Comparison of ENCODE assay signal across 8 mouse cellular contexts in the genomic region with DNA sequence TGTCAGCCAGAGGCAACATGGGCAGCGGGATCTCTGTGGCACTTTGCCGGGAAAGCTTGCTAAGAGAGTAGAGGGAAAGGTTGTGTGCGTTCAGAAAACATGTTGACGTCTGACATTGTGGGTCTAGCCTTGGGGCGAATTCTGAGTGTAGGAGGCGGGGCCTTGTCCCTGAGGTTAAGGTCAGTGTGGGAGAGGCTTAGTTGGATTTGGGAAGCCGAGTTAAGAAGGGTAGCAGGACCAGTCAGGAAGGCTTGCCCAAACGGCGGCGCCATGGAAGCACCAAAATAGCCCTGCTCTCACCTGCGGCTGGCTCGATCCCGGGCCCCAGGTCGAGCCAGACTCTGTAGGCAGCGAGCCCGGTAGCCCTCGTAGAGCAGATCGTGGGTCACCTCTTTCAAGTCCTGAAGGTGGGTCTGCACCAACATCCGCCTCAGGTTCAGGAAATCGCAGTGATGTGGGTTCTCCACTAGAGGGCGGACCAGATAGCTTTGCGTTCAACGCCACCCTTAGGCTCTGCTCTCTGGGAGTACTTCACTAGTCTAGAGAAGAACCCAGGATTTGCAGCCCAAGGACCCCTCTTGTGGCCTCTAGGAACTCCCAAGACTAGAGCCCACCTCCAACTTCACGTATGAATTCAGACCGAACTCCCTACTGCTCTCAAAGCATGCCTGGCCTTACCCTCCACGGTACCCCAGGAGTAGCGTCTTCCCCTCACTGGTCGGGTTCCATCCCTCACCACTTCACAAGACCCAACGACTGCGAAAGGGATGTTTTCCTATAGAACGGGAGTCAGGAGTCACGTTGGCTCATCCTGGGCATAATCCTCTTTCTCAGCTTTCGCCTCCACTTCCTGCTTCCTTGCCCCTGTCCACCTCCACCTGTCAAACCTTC. TPM values are rescaled to one million over a fixed set of nuclear protein-coding genes. Genes with fewer than 3 reads are reported as not detected.
A peak's percentile ranks its signal among the peaks of the same experiment; 100 is the strongest.
DNase-seq lines count a peak whose midpoint lies in the region; ATAC-seq and TF ChIP-seq lines count a peak whose summit lies in the region.

No protein-coding gene starts in this region.

- H3K9ac ChIP-seq in hindbrain, embryonic 15.5 days: peak overlapping the region; percentile 27; the same call in 1 of the 2 replicates
- H3K9ac ChIP-seq in midbrain, embryonic 16.5 days (ENCODE audit: low read depth, low read length): peak overlapping the region; percentile 42; the same call in 1 of the 2 replicates

- H3K36me3 ChIP-seq in hindbrain, embryonic 15.5 days: no peaks in the 10 kb centered on the region
- no peaks in the 10 kb centered on the region for H3K36me3 ChIP-seq in midbrain, embryonic 16.5 days (ENCODE audit: control insufficient read depth, insufficient read depth, low read length)

- 27% methylated on average over 33 of the region's 33 CpGs for WGBS in hindbrain, embryonic 15.5 days
- 22% methylated on average over 33 of the region's 33 CpGs for WGBS in midbrain, embryonic 16.5 days

- intact Hi-C loops in left cerebral cortex, adult 2 months (cut with DNase I): loop anchor here (2.0 kb wide), 1 partner anchor 14 kb away; no protein-coding TSS in a partner anchor

- peak overlapping the region; percentile 47 for H3K4me2 ChIP-seq in hindbrain, embryonic 15.5 days
- H3K4me2 ChIP-seq in midbrain, embryonic 16.5 days (ENCODE audit: low read length): peak overlapping the region; percentile 43

- peak overlapping the region; percentile 44 for H3K4me3 ChIP-seq in left cerebral cortex, adult 2 months
- peak overlapping the region; percentile 10; the same call in 1 of the 2 replicates for H3K4me3 ChIP-seq in hindbrain, embryonic 15.5 days
- H3K4me3 ChIP-seq in midbrain, embryonic 16.5 days (ENCODE audit: low read depth, low read length): peak overlapping the region; percentile 19; the same call in 1 of the 2 replicates

- peak overlapping the region; percentile 50; the same call in 1 of the 2 replicates for H3K27ac ChIP-seq in left cerebral cortex, adult 2 months
- H3K27ac ChIP-seq in hindbrain, embryonic 15.5 days (replicated peaks): no peak overlapping the region
- H3K27ac ChIP-seq in midbrain, embryonic 16.5 days (ENCODE audit: low read length): no peak overlapping the region

- 0 out of 2 replicates have a peak, but pooled peaks cover 4% of the 10 kb centered on the region for H3K4me1 ChIP-seq in hindbrain, embryonic 15.5 days (replicated peaks)
- no peaks in the 10 kb centered on the region for H3K4me1 ChIP-seq in midbrain, embryonic 16.5 days (ENCODE audit: control insufficient read depth, insufficient read depth, low read length)

- peak; percentile 82 for TF ChIP-seq CTCF in left cerebral cortex, adult 2 months (IDR thresholded peaks at IDR 0.05)

- H3K9me3 ChIP-seq in hindbrain, embryonic 15.5 days: no peaks in the 10 kb centered on the region
- H3K9me3 ChIP-seq in midbrain, embryonic 16.5 days (replicated peaks; ENCODE audit: control insufficient read depth, low read length, poor library complexity, severe bottlenecking): no peaks in the 10 kb centered on the region

- 0 out of 2 replicates have a peak, but pooled peaks have one; percentile 19 for ATAC-seq in hindbrain, embryonic 15.5 days (ENCODE audit: low FRiP score, low read depth)
- ATAC-seq in midbrain, embryonic 16.5 days: no peak

- DNase-seq in left cerebral cortex, adult 2 months (ENCODE audit: extremely low spot score in 1 of 2, low spot score in 2 of 2): peak; percentile 55 to 62
- DNase-seq in left cerebral cortex, adult 8-10 months (ENCODE audit: low spot score in 2 of 2): no peak
- DNase-seq in cerebellum, adult 9-11 months: peak; percentile 75
- peak; percentile 80 for DNase-seq in gastrocnemius, adult 18-20 months (ENCODE audit: low spot score)
- DNase-seq in liver: peak; percentile 73
- DNase-seq in testis, postnatal 10 days (ENCODE audit: low spot score): peak; percentile 64

- no peaks in the 10 kb centered on the region for H3K27me3 ChIP-seq in hindbrain, embryonic 15.5 days
- no peaks in the 10 kb centered on the region for H3K27me3 ChIP-seq in midbrain, embryonic 16.5 days (ENCODE audit: control insufficient read depth, insufficient read depth, low read depth, low read length)

RNA-seq across cellular contexts. Expression of gene Mylpf, which starts 6.5 kb away (rescaled TPM):
- 1 to 10 TPM; 2.7 to 3.3 TPM for total RNA-seq in left cerebral cortex, adult 2 months (2021)
- 10 to 100 TPM in 2 of 4 experiments, 1 to 10 TPM in 2; 1.9 to 21.6 (median 9.2) TPM for total RNA-seq in left cerebral cortex, adult 8-10 months (2022)
- total RNA-seq in gastrocnemius, adult 18-20 months (2021): over 10,000 TPM; 24,635 to 28,732 TPM
- 4.9 and 5.0 TPM in 2 replicates for polyA plus RNA-seq in hindbrain, embryonic 15.5 days (2015; fragmentation: Nextera tagmentation; extraction: Ambion mirVana)
- 2.8 and 4.8 TPM in 2 replicates for polyA plus RNA-seq in midbrain, embryonic 16.5 days (2015; fragmentation: Nextera tagmentation; extraction: Ambion mirVana)

RNA-seq across cellular contexts. Expression of gene Tbc1d10b, which starts 7.0 kb away (rescaled TPM):
- total RNA-seq in left cerebral cortex, adult 2 months (2021): 100 to 1,000 TPM in 1 of 2 experiments, 10 to 100 TPM in 1; 91.9 to 110 TPM
- 100 to 1,000 TPM in 2 of 4 experiments, 10 to 100 TPM in 2; 89.4 to 105 (median 96.9) TPM for total RNA-seq in left cerebral cortex, adult 8-10 months (2022)
- total RNA-seq in gastrocnemius, adult 18-20 months (2021): 10 to 100 TPM; 26.4 to 29.5 TPM
- polyA plus RNA-seq in hindbrain, embryonic 15.5 days (2015; fragmentation: Nextera tagmentation; extraction: Ambion mirVana): 37.2 and 38.8 TPM in 2 replicates
- 30.7 and 31.2 TPM in 2 replicates for polyA plus RNA-seq in midbrain, embryonic 16.5 days (2015; fragmentation: Nextera tagmentation; extraction: Ambion mirVana)

RNA-seq across cellular contexts. Expression of gene Zfp553, which starts 17.6 kb away (rescaled TPM):
- total RNA-seq in left cerebral cortex, adult 2 months (2021): 10 to 100 TPM; 17.8 to 20.5 TPM
- total RNA-seq in left cerebral cortex, adult 8-10 months (2022): 10 to 100 TPM; 18.2 to 21.2 (median 21.0) TPM
- 1 to 10 TPM; 4.2 to 4.6 TPM for total RNA-seq in gastrocnemius, adult 18-20 months (2021)
- polyA plus RNA-seq in hindbrain, embryonic 15.5 days (2015; fragmentation: Nextera tagmentation; extraction: Ambion mirVana): 51.9 and 56.2 TPM in 2 replicates
- 48.7 and 54.9 TPM in 2 replicates for polyA plus RNA-seq in midbrain, embryonic 16.5 days (2015; fragmentation: Nextera tagmentation; extraction: Ambion mirVana)

RNA-seq across cellular contexts. Expression of gene Sept1, which starts 17.7 kb away (rescaled TPM):
- 1 to 10 TPM; 3.5 to 6.4 TPM for total RNA-seq in left cerebral cortex, adult 2 months (2021)
- 1 to 10 TPM; 3.1 to 7.1 (median 5.4) TPM for total RNA-seq in left cerebral cortex, adult 8-10 months (2022)
- total RNA-seq in gastrocnemius, adult 18-20 months (2021): 1 to 10 TPM; 1.0 to 1.3 TPM
- polyA plus RNA-seq in hindbrain, embryonic 15.5 days (2015; fragmentation: Nextera tagmentation; extraction: Ambion mirVana): 18.4 and 19.3 TPM in 2 replicates
- polyA plus RNA-seq in midbrain, embryonic 16.5 days (2015; fragmentation: Nextera tagmentation; extraction: Ambion mirVana): 14.3 and 15.5 TPM in 2 replicates

RNA-seq across cellular contexts. Expression of gene Cd2bp2, which starts 19.4 kb away (rescaled TPM):
- 10 to 100 TPM; 77.7 to 80.8 TPM for total RNA-seq in left cerebral cortex, adult 2 months (2021)
- total RNA-seq in left cerebral cortex, adult 8-10 months (2022): 100 to 1,000 TPM in 2 of 4 experiments, 10 to 100 TPM in 2; 89.7 to 111 (median 98.2) TPM
- total RNA-seq in gastrocnemius, adult 18-20 months (2021): 10 to 100 TPM; 25.1 to 26.8 TPM
- 72.1 and 72.3 TPM in 2 replicates for polyA plus RNA-seq in hindbrain, embryonic 15.5 days (2015; fragmentation: Nextera tagmentation; extraction: Ambion mirVana)
- polyA plus RNA-seq in midbrain, embryonic 16.5 days (2015; fragmentation: Nextera tagmentation; extraction: Ambion mirVana): 76.1 and 85.7 TPM in 2 replicates

Comparison
In these comparisons a context has a peak if more than half of its experiments do, and no peak if none do; other contexts are left out.
1. DNase-seq: peak in left cerebral cortex, adult 2 months (2 of 2), cerebellum, adult 9-11 months (single experiment), gastrocnemius, adult 18-20 months (single experiment), liver (single experiment) and testis, postnatal 10 days (single experiment); none in left cerebral cortex, adult 8-10 months (0 of 2).
2. RNA of gene Mylpf, which starts 6.5 kb away (total RNA-seq): 24,635 to 28,732 TPM in gastrocnemius, adult 18-20 months; 1.9 to 21.6 TPM in left cerebral cortex, adult 8-10 months and 2.7 to 3.3 TPM in left cerebral cortex, adult 2 months; every median in the first group is over 1,000 times any median in the second.
3. Peak in every context shown above with its lines, with median percentiles within 50 percentile points of each other: H3K4me3 ChIP-seq.